Comparison of ENCODE assay signal across 31 mouse cellular contexts in the genomic region with DNA sequence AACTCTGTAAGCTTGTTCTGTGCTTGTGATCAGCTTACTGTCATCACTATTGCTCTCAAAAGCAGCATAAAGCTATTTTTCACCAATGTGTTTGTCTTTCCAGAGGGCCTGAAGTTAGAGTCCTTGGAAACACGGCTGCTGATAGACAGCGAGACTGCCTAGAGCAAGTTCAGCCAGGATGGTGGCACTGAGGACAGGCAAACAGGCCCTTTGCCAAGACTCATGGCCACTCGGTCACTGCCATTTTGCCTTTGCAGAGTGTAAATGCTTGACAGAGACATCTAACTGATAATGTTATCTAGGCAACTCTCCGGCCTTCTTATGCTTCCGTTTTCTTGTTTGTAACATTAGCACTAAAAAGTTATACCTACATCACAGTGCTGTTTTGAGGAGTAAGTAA.
"Had no signal": no experiment of that assay in that cellular context is flagged by ENCODE, and none has a peak within 500 bp of the region (broad histone marks: within the 10 kb centered on the region; RNA-seq: fewer than 3 reads in every experiment).

No protein-coding gene starts in this region.

- DNase-seq: left cerebral cortex, postnatal 4 days; liver; liver, embryonic 13.5 days; liver, postnatal 0 days; lung, adult 18-20 months; lung, adult 2 months; lung, embryonic 14.5 days; lung, postnatal 10 days; lung, postnatal 14 days; lung, postnatal 36 days; lung, postnatal 4 days; midbrain, embryonic 14.5 days had no signal

- H3K27ac ChIP-seq: limb, embryonic 10.5 days; limb, embryonic 12.5 days; limb, embryonic 13.5 days; limb, embryonic 15.5 days; liver, embryonic 12.5 days; liver, embryonic 13.5 days; liver, embryonic 14.5 days; liver, embryonic 15.5 days; lung, embryonic 15.5 days; macrophage; midbrain, embryonic 10.5 days; midbrain, embryonic 12.5 days; midbrain, embryonic 13.5 days; midbrain, embryonic 15.5 days; neural tube, embryonic 12.5 days had no signal

- H3K27me3 ChIP-seq: limb, embryonic 15.5 days; liver, embryonic 12.5 days; liver, embryonic 13.5 days; liver, embryonic 15.5 days; lung, embryonic 15.5 days; megakaryocyte, embryonic 14.5 days; midbrain, embryonic 12.5 days; midbrain, embryonic 13.5 days; midbrain, embryonic 15.5 days; neural tube, embryonic 12.5 days had no signal

- H3K4me3 ChIP-seq: limb, embryonic 10.5 days; limb, embryonic 12.5 days; limb, embryonic 13.5 days; limb, embryonic 15.5 days; liver, embryonic 12.5 days; liver, embryonic 13.5 days; liver, embryonic 15.5 days; lung, embryonic 15.5 days; megakaryocyte, embryonic 14.5 days; midbrain, embryonic 10.5 days; midbrain, embryonic 12.5 days; midbrain, embryonic 13.5 days; midbrain, embryonic 15.5 days; myocyte; neural tube, embryonic 12.5 days had no signal

- ATAC-seq: liver, embryonic 12.5 days; liver, postnatal 0 days; lung, postnatal 0 days; midbrain, embryonic 13.5 days; midbrain, embryonic 15.5 days; midbrain, embryonic 16.5 days had no signal

- H3K9me3 ChIP-seq: limb, embryonic 10.5 days; limb, embryonic 12.5 days; limb, embryonic 13.5 days; limb, embryonic 15.5 days; liver, embryonic 12.5 days; liver, embryonic 13.5 days; liver, embryonic 15.5 days; lung, embryonic 15.5 days; megakaryocyte, embryonic 14.5 days; midbrain, embryonic 10.5 days; midbrain, embryonic 12.5 days; midbrain, embryonic 13.5 days; midbrain, embryonic 15.5 days; neural tube, embryonic 12.5 days had no signal

- H3K4me2 ChIP-seq: limb, embryonic 12.5 days; limb, embryonic 13.5 days; limb, embryonic 15.5 days; liver, embryonic 12.5 days; liver, embryonic 13.5 days; liver, embryonic 15.5 days; lung, embryonic 14.5 days; lung, embryonic 15.5 days; midbrain, embryonic 11.5 days; midbrain, embryonic 12.5 days; midbrain, embryonic 13.5 days; midbrain, embryonic 15.5 days; neural tube, embryonic 12.5 days had no signal

- H3K9ac ChIP-seq: limb, embryonic 12.5 days; limb, embryonic 13.5 days; limb, embryonic 15.5 days; liver, embryonic 12.5 days; liver, embryonic 13.5 days; liver, embryonic 14.5 days; liver, embryonic 15.5 days; liver, postnatal 0 days; lung, embryonic 14.5 days; lung, embryonic 15.5 days; midbrain, embryonic 12.5 days; midbrain, embryonic 13.5 days; midbrain, embryonic 15.5 days; neural tube, embryonic 12.5 days had no signal

- H3K4me1 ChIP-seq: liver, embryonic 12.5 days; liver, embryonic 13.5 days; liver, embryonic 15.5 days; lung, embryonic 15.5 days had no signal

- H3K36me3 ChIP-seq: limb, embryonic 12.5 days; limb, embryonic 15.5 days; liver, embryonic 12.5 days; liver, embryonic 13.5 days; liver, embryonic 15.5 days; midbrain, embryonic 15.5 days had no signal
